In the genomic region with DNA sequence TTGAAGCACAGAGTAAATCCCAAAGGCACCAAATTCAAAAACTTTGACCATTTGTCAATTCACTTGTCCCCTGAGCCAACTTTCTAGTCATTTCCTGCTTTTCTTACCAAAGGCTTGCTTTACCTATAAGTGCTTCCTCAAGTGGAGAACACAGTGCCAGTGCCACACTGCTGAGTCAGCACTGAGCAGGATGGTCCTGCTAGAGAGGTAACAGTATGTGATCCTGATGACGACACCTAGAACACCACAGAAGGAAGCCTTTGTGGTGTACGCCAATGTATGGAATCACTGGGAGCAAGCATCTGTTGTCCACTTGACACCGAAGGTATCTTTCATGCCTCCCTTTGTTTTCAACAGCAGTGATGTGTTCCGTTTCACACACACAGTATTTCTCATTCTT, we compare ENCODE assay signal across 21 mouse cellular contexts.
"Had no signal": no experiment of that assay in that cellular context is flagged by ENCODE, and none has a peak within 500 bp of the region (broad histone marks: within the 10 kb centered on the region; RNA-seq: fewer than 3 reads in every experiment).

No protein-coding gene starts in this region.

- H3K9me3 ChIP-seq: hindbrain, embryonic 10.5 days; hindbrain, embryonic 12.5 days; intestine, embryonic 15.5 days; kidney, embryonic 15.5 days; limb, embryonic 10.5 days; limb, embryonic 12.5 days; liver, embryonic 13.5 days; liver, embryonic 15.5 days had no signal

- DNase-seq: gastrocnemius, postnatal 14 days; gastrocnemius, postnatal 36 days; heart, adult 2 months; heart, postnatal 10 days; heart, postnatal 4 days; kidney, adult 2 months; kidney, postnatal 14 days; kidney, postnatal 36 days; liver; liver, embryonic 13.5 days; liver, postnatal 0 days had no signal

- H3K4me1 ChIP-seq: hindbrain, embryonic 12.5 days; intestine, embryonic 15.5 days; kidney, embryonic 15.5 days; liver, embryonic 13.5 days; liver, embryonic 15.5 days had no signal

- H3K9ac ChIP-seq: hindbrain, embryonic 12.5 days; hindbrain, embryonic 14.5 days; intestine, embryonic 15.5 days; kidney, embryonic 15.5 days; limb, embryonic 12.5 days; liver, embryonic 13.5 days; liver, embryonic 15.5 days; liver, postnatal 0 days had no signal

- H3K36me3 ChIP-seq: hindbrain, embryonic 10.5 days; hindbrain, embryonic 12.5 days; intestine, embryonic 15.5 days; limb, embryonic 12.5 days; liver, embryonic 13.5 days; liver, embryonic 15.5 days had no signal

- H3K27ac ChIP-seq: heart, adult 2 months; hindbrain, embryonic 10.5 days; hindbrain, embryonic 12.5 days; hindbrain, embryonic 14.5 days; intestine, embryonic 15.5 days; kidney, embryonic 15.5 days; kidney, postnatal 0 days; left cerebral cortex, adult 2 months; limb, embryonic 10.5 days; limb, embryonic 12.5 days; liver, embryonic 13.5 days; liver, embryonic 15.5 days had no signal

- H3K4me3 ChIP-seq: heart, adult 2 months; hindbrain, embryonic 10.5 days; hindbrain, embryonic 12.5 days; intestine, embryonic 15.5 days; kidney, embryonic 15.5 days; left cerebral cortex, adult 2 months; limb, embryonic 10.5 days; limb, embryonic 12.5 days; liver, embryonic 13.5 days; liver, embryonic 15.5 days had no signal
